Mouse (Mus musculus) stomach, postnatal 0 days (tissue): ENCODE data around the gene Nr2c1. TPM values are rescaled to one million over a fixed set of nuclear protein-coding genes. Genes with fewer than 3 reads are reported as not detected.

Experiments
- ATAC-seq: fragments of 200-750 bp; cut with Nextera tagmentation; 2 replicates; pipeline ENCODE4 v1.8.0; 2017; ENCODE audit not compliant: low FRiP score, low TSS enrichment
- DNase-seq: peaks from one replicate; pipeline ENCODE4 v3.0.0-alpha.2; 2016; ENCODE audit warnings: low spot score
- H3K27ac ChIP-seq: fragments of 300-500 bp; sonication (generic); replicated peaks from 2 replicates; pipeline ENCODE4 v1.5.1; 2014; ENCODE audit warnings: mild to moderate bottlenecking, control low read depth
- H3K27me3 ChIP-seq: fragments of 300-500 bp; sonication (generic); 2 replicates; pipeline ENCODE4 v1.6.1; 2014; ENCODE audit warnings: low read length; ENCODE audit not compliant: control insufficient read depth, insufficient read depth
- H3K36me3 ChIP-seq: fragments of 300-500 bp; sonication (generic); 2 replicates; pipeline ENCODE4 v1.6.1; 2014; ENCODE audit warnings: low read length, mixed read lengths; ENCODE audit not compliant: control insufficient read depth, insufficient read depth
- H3K4me1 ChIP-seq: fragments of 300-500 bp; sonication (generic); replicated peaks from 2 replicates; pipeline ENCODE4 v1.6.1; 2014; ENCODE audit warnings: antibody characterized with exemption; ENCODE audit not compliant: control insufficient read depth, insufficient read depth
- H3K4me2 ChIP-seq: fragments of 300-500 bp; sonication (generic); replicated peaks from 2 replicates; pipeline ENCODE4 v1.6.1; 2014; ENCODE audit warnings: low read depth, mild to moderate bottlenecking, control low read depth, moderate library complexity
- H3K4me3 ChIP-seq: fragments of 300-500 bp; sonication (generic); 2 replicates; pipeline ENCODE4 v1.5.1; 2014; ENCODE audit warnings: low read depth, low read length, control low read depth
- H3K9ac ChIP-seq: fragments of 300-500 bp; sonication (generic); 2 replicates; pipeline ENCODE4 v1.6.1; 2014; ENCODE audit warnings: mild to moderate bottlenecking, low read length, control low read depth, mixed read lengths
- H3K9me3 ChIP-seq: fragments of 300-500 bp; sonication (generic); 2 replicates; pipeline ENCODE4 v1.6.1; 2016; ENCODE audit warnings: low read length; ENCODE audit not compliant: control insufficient read depth
- CTCF ChIP-seq: IDR thresholded peaks from 2 replicates; pipeline ENCODE4 v1.5.1; 2016; ENCODE audit warnings: antibody characterized with exemption, low read depth, mild to moderate bottlenecking, moderate library complexity
- EP300 ChIP-seq: optimal IDR thresholded peaks from 2 replicates; pipeline ENCODE3; 2016; ENCODE audit warnings: antibody characterized with exemption
- WGBS: fragments of 180-500 bp; shearing (Covaris S2); extraction: QIAGEN DNeasy Blood & Tissue Kit; methylation state at CpG from one replicate; pipeline ENCODE4 v1.1.7; 2014; 5-methylcytosine and 5-hydroxymethylcytosine counted together
- polyA plus RNA-seq: library from polyadenylated mRNA; unstranded; fragments of >200 nt; fragmentation: Nextera tagmentation; extraction: Ambion mirVana; gene quantifications from 2 replicates; pipeline ENCODE4 v1.2.1, GENCODE M21; 2015

The Nr2c1 gene
- polyA plus RNA-seq, 1 experiment from 2014 or later = 4.0 TPM

DNA sequence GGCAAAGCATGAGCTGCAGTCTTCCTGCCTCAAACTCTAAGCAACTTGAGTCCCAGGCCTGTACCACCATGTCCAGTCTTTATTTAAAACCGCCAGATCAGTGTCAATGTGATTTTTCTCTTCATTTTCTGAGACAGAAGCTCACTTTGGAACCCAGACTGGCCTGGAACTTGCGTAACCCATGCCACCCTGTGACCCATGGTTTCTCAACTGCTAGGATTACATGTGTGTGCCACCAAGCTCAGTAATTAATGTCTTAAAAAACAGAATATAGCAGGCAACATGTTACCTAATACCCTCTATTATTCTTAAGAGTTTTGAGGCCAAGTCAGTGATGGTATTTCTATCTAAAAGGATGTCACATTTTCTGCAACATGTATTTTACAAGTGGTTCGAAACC, 5.4 kb upstream of the Nr2c1 start:
- no peak for TF ChIP-seq CTCF
- TF ChIP-seq EP300 = no peak
- 84% methylated on average over 3 of the region's 3 CpGs for WGBS
- H3K27me3 ChIP-seq = no peaks in the 10 kb centered on the region
- H3K27ac ChIP-seq = no peak overlapping the region
- H3K9me3 ChIP-seq = no peaks in the 10 kb centered on the region
- no peaks in the 10 kb centered on the region for H3K36me3 ChIP-seq
- no peaks in the 10 kb centered on the region for H3K4me1 ChIP-seq
- DNase-seq (no peak), ATAC-seq (no peak)
- H3K4me3 ChIP-seq = no peak overlapping the region
- H3K9ac ChIP-seq = no peak overlapping the region
- H3K4me2 ChIP-seq = no peak overlapping the region

DNA sequence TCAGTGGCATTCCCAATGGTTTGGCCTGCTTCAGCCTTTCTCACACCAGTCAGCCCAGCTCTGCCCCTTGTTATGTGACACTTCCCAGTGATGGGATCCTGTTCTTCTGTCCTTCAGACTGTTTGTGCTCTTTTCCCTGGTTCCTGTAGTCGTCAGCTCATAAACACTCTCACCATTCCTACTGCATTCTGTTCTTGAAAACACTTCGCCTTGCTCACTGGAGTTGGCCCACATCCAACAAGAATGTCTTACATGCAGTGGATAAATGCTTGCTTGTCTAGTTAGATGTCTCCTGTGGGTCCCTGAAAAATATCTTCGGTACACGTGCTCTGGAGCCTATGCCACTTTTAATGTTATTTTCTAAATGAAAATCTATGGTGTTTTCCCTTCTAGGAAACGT, 3.2 kb upstream of the Nr2c1 start:
- Histone ChIP-seq H3K9me3 (no peaks in the 10 kb centered on the region), H3K27ac (no peak overlapping the region), H3K27me3 (no peaks in the 10 kb centered on the region), H3K9ac (no peak overlapping the region), H3K4me2 (no peak overlapping the region), H3K4me1 (no peaks in the 10 kb centered on the region), H3K36me3 (no peaks in the 10 kb centered on the region), H3K4me3 (no peak overlapping the region)
- 49% methylated on average over 5 of the region's 5 CpGs for WGBS
- no peak for DNase-seq
- no peak for ATAC-seq
- TF ChIP-seq EP300 = no peak
- no peak for TF ChIP-seq CTCF

DNA sequence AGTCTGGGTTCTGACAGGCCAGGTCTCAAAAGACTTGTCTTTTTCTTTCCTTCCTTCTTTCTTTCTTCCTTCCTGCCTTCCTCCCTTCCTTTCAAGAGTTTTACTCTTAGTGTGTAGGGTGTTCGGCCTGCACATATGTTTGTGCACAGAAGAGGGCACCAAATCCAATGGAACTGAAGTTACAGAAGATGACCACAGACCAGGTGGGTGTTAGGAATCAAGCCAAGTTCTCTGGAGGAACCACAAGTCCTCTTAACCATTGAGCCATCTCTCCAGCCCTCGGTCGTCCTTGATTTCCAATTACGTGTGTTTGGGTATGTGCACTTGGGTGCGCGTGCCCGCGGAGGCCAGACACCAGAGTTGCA, 450 bp upstream of the Nr2c1 start:
- Histone ChIP-seq H3K27me3 (no peaks in the 10 kb centered on the region), H3K4me3 (peak overlapping the region; percentile 90), H3K9me3 (no peaks in the 10 kb centered on the region), H3K9ac (peak overlapping the region; percentile 97), H3K4me2 (peak overlapping the region; percentile 84), H3K36me3 (no peaks in the 10 kb centered on the region), H3K27ac (peak overlapping the region; percentile 99), H3K4me1 (no peaks in the 10 kb centered on the region)
- ATAC-seq (peak; percentile 71), DNase-seq (no peak)
- TF ChIP-seq CTCF = no peak
- TF ChIP-seq EP300 = no peak
- WGBS = 6% methylated on average over 8 of the region's 8 CpGs

DNA sequence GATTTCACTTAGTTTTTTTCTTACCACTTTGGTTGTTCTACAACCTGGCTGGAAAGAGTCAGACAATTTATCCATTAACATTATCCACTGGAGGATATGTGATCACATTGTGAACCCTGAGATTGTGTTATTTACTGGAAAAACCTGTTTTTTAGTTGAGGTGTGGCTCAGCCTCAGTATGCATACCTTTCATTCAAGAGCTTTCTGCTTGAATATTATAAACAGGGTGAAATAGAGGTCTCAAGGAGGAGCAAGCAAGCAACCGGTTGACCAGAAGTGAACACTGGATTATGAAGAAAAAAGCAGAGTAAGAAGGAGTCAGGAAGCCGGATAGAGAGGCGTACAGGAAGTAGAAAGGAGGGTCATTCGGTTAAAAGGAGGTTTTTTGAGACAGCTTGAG, 3.7 kb downstream of the Nr2c1 start:
- no peak overlapping the region for H3K4me2 ChIP-seq

DNA sequence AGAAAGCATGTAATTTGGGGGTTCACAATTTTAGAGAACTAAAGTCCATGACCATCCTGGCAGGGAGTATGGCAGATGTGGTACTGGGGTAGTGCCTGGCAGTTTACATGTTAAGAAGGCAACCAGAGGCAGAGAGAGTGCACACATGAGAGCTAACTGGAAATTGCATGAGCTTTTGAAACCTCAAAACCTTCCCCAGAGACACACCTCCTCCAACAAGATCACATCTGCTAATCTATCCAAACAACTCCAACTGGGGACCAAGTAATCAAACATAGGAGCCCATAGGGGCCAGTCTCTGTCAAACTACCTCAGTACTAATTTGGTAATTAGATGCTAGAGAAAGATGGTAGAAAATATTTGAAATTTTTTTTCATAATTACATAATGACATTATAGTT, 6.0 kb downstream of the Nr2c1 start:
- Histone ChIP-seq H3K9ac (no peak overlapping the region), H3K4me1 (no peaks in the 10 kb centered on the region), H3K27me3 (no peaks in the 10 kb centered on the region), H3K27ac (no peak overlapping the region), H3K36me3 (no peaks in the 10 kb centered on the region), H3K4me3 (no peak overlapping the region), H3K4me2 (no peak overlapping the region), H3K9me3 (no peaks in the 10 kb centered on the region)
- TF ChIP-seq CTCF = no peak
- TF ChIP-seq EP300 = no peak
- DNase-seq (no peak), ATAC-seq (no peak)

More for the DNA sequence above, 3.7 kb downstream of the Nr2c1 start:
- DNase-seq (no peak), ATAC-seq (no peak)
- Histone ChIP-seq H3K4me3 (no peak overlapping the region), H3K27ac (no peak overlapping the region), H3K9ac (no peak overlapping the region), H3K36me3 (no peaks in the 10 kb centered on the region), H3K9me3 (no peaks in the 10 kb centered on the region), H3K4me1 (no peaks in the 10 kb centered on the region), H3K27me3 (no peaks in the 10 kb centered on the region)
- 56% methylated on average over 4 of the region's 4 CpGs for WGBS
- TF ChIP-seq CTCF (no peak), EP300 (no peak)

DNA sequence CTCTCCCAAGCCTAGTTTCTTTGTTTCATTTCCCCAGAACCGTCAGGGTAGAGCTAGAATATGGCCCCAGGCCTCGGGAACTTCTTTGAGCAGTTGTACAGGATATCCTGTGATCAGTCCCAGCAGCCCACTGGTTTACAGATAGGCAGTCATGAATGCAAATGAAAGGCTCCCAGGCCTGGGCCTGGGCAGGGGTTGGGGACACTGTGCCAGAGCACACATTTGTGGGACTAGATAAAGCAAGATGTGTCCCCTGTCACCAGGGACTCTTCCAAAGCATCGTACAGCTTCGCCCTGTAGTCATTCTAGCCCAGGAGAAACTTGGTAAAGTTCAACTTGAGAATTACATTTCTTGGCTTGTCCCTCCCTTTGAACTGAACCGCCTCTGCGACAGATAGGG, 11.1 kb downstream of the Nr2c1 start:
- ATAC-seq (no peak), DNase-seq (no peak)
- Histone ChIP-seq H3K27ac (no peak overlapping the region), H3K9me3 (no peaks in the 10 kb centered on the region), H3K4me1 (no peaks in the 10 kb centered on the region), H3K4me3 (no peak overlapping the region), H3K9ac (no peak overlapping the region), H3K36me3 (peaks cover 8% of the 10 kb centered on the region), H3K4me2 (no peak overlapping the region), H3K27me3 (no peaks in the 10 kb centered on the region)
- WGBS = 90% methylated on average over 6 of the region's 6 CpGs
- no peak for TF ChIP-seq CTCF
- no peak for TF ChIP-seq EP300

DNA sequence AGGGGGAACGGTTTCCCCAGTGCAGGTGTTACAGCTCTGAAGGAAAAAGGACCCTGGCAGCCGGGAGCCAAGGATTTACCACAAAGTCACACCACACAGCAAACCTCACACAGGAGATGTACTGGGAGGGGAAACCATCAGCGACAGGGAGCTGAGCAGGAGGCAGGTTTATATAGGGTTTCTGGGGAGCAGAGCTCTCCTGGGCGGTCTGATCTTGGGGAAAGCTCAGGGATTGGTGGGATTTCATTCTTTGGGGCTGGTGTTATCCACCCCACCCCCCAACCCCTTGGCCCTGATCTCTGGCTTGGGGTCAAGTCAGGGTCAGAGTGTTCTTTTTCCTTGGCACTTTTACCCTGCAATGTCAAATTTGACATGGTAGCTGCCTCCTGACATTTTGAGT, 11.6 kb downstream of the Nr2c1 start:
- no peak for ATAC-seq
- H3K4me2 ChIP-seq = no peak overlapping the region
- H3K27me3 ChIP-seq = no peaks in the 10 kb centered on the region
- no peak for DNase-seq
- H3K4me1 ChIP-seq = no peaks in the 10 kb centered on the region
- H3K4me3 ChIP-seq = no peak overlapping the region
- peaks cover 8% of the 10 kb centered on the region for H3K36me3 ChIP-seq
- no peak overlapping the region for H3K9ac ChIP-seq
- 93% methylated on average over 4 of the region's 4 CpGs for WGBS
- no peak for TF ChIP-seq CTCF
- no peak overlapping the region for H3K27ac ChIP-seq
- no peaks in the 10 kb centered on the region for H3K9me3 ChIP-seq
